Mouse (Mus musculus) cerebellum, postnatal 4 days (tissue): ENCODE data around the gene Atp5d.

Source experiments
- DNase-seq, 2 experiments: peaks; one replicate each; pipeline ENCODE4 v3.0.0; 2022; ENCODE audit warnings: low spot score in 2 of 2, mixed read lengths in 1 of 2

The Atp5d gene

GRCm38 (mm10) chr10:80139975-80140665, 1.7 kb downstream of the Atp5d start:
- no peak for DNase-seq

DNA sequence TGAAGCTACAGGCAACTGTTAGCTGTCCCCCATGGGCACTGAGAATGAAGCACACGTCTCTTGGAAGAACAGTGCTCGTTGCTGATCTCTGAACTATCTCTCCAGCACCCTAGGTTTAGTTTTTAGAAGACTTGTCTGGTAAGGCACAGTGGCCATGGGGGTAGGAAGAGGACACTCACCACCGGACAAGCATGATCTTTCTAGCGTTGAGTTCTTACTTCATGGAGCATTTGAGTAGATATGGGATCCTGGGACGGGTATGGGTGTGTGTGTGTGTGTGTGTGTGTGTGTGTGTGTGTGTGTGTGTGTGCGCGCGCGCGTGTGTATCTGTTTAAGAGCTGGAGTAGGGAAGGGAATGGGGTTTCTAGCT, 2.2 kb downstream of the Atp5d start, which contains the start of gene Cbarp:
Cbarp (minus strand) TSS at position 170 of the 370 bp plus-strand sequence.
- no peak for DNase-seq

GRCm38 (mm10) chr10:80141243-80141642, 2.8 kb downstream of the Atp5d start:
- DNase-seq: peak; percentile 84 to 92

DNA sequence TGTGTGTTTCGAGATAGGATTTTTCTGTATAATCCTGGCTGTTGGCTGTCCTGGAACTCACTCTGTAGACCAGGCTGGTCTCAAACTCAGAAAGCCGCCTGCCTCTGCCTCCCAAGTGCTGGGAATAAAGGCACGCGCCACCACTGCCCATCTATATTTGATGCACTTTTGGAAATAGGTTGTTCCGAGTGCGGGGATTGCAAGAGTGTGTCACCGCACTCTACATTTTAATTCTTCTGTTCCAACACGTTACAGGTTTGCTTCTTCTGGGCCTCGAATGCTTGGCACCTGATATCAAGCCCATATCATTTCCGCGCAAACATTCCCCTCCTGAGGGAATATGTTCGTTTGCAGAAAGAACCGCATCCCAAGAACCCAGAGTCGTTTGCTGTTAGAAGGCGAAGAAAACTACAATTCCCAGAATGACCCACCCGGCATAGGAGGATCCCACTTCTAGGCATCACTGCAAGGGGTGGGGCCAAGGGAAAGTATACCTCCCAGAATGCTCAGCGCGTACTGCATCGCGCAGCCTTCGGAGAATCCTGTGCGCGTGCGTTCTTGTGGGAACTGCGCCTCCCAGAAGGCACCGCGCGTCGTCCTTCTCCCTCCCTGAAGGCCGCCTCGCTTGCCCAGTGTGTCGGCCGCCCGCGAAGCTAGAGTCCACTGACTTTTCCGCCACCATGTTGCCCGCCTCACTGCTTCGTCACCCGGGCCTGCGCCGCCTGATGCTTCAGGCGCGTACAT, 3.5 kb downstream of the Atp5d start:
- DNase-seq: peak; percentile 67 to 89

DNA sequence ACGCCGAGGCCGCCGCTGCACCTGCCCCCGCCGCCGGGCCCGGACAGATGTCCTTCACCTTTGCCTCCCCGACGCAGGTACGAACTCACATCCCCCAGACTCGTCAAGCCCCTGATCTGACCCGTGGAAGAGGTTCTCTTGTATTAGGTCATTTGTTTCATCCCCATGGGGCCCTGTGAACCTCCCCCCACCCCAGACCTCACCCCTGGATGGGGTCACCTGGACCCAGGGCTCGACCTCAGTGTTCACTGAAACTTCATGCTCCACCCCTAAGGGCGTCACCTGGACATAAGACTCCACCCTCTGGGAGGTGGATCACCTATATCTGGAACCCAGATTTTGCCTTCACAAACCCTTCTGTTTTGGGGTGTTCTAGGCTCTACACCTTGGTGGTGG, 4.1 kb downstream of the Atp5d start:
- no peak for DNase-seq

DNA sequence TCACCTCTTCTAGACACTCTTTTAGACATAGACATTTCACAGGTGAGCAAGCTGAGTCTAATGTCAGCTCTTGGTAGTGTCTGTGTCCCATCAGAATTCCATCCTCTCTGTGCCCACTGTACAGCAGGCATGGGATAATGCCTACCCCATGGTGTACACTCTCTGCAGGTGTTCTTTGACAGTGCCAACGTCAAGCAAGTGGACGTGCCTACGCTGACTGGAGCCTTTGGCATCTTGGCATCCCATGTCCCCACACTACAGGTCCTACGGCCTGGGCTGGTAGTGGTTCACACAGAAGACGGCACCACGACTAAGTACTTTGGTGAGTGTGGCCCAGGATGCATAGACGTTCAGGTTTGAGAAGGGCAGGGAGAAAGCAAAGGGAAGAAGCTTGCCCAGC, 5.2 kb downstream of the Atp5d start:
- DNase-seq: no peak

DNA sequence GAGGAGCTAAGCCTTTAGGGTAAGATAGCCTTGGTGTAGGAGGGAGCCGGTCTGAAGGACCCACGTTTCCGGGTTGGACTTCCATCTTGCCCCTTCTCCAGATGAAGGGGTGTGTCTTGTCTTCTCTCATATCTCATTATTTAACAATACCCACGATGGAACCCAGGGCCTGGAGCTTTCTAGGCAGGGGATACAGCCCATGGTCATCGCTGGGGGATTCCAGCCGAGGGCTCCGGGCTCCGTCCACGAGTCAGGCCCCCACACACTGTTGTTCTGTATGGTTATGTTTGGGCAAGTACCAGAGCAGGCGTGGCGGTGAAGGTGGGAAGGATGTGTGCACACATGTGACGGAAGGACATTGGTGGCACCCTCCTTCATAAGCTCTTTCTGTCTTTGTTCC, 5.7 kb downstream of the Atp5d start:
- DNase-seq: no peak

- peak in 1 of 2 experiments; percentile 82 for DNase-seq
These were observed 6.7 kb downstream of the Atp5d start for GRCm38 (mm10) chr10:80144864-80145838.

DNA sequence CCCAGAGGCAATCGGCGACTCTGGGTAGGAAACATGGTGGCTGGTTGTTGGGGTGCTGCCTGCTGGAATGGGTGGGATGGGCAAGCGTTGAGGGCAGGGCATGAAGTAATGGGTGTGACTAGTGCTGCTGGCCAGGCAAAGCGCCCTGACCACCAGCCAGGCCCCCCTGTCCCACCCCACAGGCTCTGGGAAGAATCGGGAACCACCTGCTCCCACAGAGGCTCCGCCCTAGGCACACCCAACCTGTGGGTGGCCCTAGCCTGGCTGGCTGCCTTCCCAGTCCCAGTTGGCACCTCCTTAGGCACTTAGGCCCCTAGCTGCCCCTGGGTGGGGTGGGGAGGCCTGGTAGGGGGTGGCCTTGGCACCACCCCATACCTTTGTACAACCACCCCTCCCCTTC, 7.5 kb downstream of the Atp5d start:
- DNase-seq: no peak

GRCm38 (mm10) chr10:80146568-80147011, 8.2 kb downstream of the Atp5d start:
- no peak for DNase-seq

- no peak for DNase-seq
These were observed 8.8 kb downstream of the Atp5d start for GRCm38 (mm10) chr10:80147146-80147718.

GRCm38 (mm10) chr10:80147719-80148601, 9.5 kb downstream of the Atp5d start, which contains the start of gene Midn:
Midn (plus strand) TSS chr10:80148272.
- DNase-seq: peak in 1 of 2 experiments; percentile 69

- peak; percentile 84 to 96 for DNase-seq
These were observed 10.3 kb downstream of the Atp5d start for GRCm38 (mm10) chr10:80148610-80149290.

GRCm38 (mm10) chr10:80149291-80150225, 11.1 kb downstream of the Atp5d start:
- peak; percentile 97 to 98 for DNase-seq

- peak in 1 of 2 experiments; percentile 75 for DNase-seq
These were observed 12.1 kb downstream of the Atp5d start for GRCm38 (mm10) chr10:80150226-80151210.

GRCm38 (mm10) chr10:80151211-80152034, 13.0 kb downstream of the Atp5d start:
- peak in 1 of 2 experiments; percentile 57 for DNase-seq
